Mouse (Mus musculus): ENCODE results near the gene Cdiptos. TPM values are rescaled to one million over a fixed set of nuclear protein-coding genes. Genes with fewer than 3 reads are reported as not detected.

The Cdiptos gene
- polyA plus RNA-seq (2012; rRNA removed): 1.1 and 2.0 TPM in 2 replicates

- H3K4me1 ChIP-seq (ENCODE audit: control insufficient read depth, insufficient read depth, low read length): peaks cover 6% of the 10 kb centered on the region; the same call in 1 of the 2 replicates
- H3K4me3 ChIP-seq (ENCODE audit: insufficient read depth, low read length): peak within 1 kb of the TSS; percentile 85
- peak; percentile 92 for TF ChIP-seq CTCF (IDR thresholded peaks at IDR 0.05; ENCODE audit: extremely low read depth, insufficient read depth, low read length)
- TF ChIP-seq POLR2A (IDR thresholded peaks at IDR 0.05; ENCODE audit: extremely low read depth, insufficient read depth, low read length): 0 out of 2 replicates have a peak, but pooled peaks have one; percentile 18
- H3K27ac ChIP-seq (ENCODE audit: insufficient read depth, low read length): peak within 1 kb of the TSS; percentile 96
These were observed at the start of gene Cdiptos for GRCm38 (mm10) chr7:126975950-126976866. Gene Cdiptos (minus strand): TSS chr7:126976098.

- TF ChIP-seq CTCF (IDR thresholded peaks at IDR 0.05; ENCODE audit: extremely low read depth, insufficient read depth, low read length) (peak; percentile 30; the same call in 1 of the 2 replicates), POLR2A (IDR thresholded peaks at IDR 0.05; ENCODE audit: extremely low read depth, insufficient read depth, low read length) (peak; percentile 62)
- Histone ChIP-seq H3K4me1 (ENCODE audit: control insufficient read depth, insufficient read depth, low read length) (peaks cover 11% of the 10 kb centered on the region), H3K27ac (ENCODE audit: insufficient read depth, low read length) (peak overlapping the region; percentile 99), H3K4me3 (ENCODE audit: insufficient read depth, low read length) (peak overlapping the region; percentile 43)
These were observed 49.1 kb upstream of the Cdiptos start for GRCm38 (mm10) chr7:127024755-127025555.

- peak overlapping the region; percentile 14; the same call in 1 of the 2 replicates for H3K27ac ChIP-seq (ENCODE audit: insufficient read depth, low read length)
- peak overlapping the region; percentile 43 for H3K4me3 ChIP-seq (ENCODE audit: insufficient read depth, low read length)
- peaks cover 11% of the 10 kb centered on the region for H3K4me1 ChIP-seq (ENCODE audit: control insufficient read depth, insufficient read depth, low read length)
- no peak for TF ChIP-seq CTCF (IDR thresholded peaks at IDR 0.05; ENCODE audit: extremely low read depth, insufficient read depth, low read length)
- TF ChIP-seq POLR2A (IDR thresholded peaks at IDR 0.05; ENCODE audit: extremely low read depth, insufficient read depth, low read length): no peak
These were observed 48.2 kb upstream of the Cdiptos start for GRCm38 (mm10) chr7:127023896-127024690.

DNA sequence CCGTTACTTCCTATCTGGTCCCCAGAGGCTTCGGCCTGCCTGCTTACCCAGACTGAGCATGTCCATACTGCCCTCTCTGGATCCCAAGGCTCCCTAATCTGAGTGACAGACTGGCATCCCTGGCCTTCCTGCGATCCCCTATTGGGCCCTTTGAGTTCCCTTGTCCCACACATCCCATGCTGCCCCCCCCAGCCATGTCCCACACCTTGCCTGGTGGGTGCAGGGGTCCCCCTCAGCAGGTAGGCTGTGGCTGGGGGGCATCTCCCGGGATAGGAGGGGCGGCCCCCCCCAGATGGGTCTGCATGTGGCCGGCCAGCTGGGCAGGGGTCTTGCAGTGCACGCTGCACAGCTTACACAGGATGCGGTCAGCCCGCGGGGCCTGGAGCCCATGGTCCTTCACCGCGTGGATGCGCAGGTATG lies 47.4 kb upstream of the Cdiptos start:
- no peak overlapping the region; the same call in 1 of the 2 replicates for H3K4me3 ChIP-seq (ENCODE audit: insufficient read depth, low read length)
- H3K4me1 ChIP-seq (ENCODE audit: control insufficient read depth, insufficient read depth, low read length): peaks cover 11% of the 10 kb centered on the region
- TF ChIP-seq POLR2A (IDR thresholded peaks at IDR 0.05; ENCODE audit: extremely low read depth, insufficient read depth, low read length) (no peak), CTCF (IDR thresholded peaks at IDR 0.05; ENCODE audit: extremely low read depth, insufficient read depth, low read length) (no peak)
- H3K27ac ChIP-seq (ENCODE audit: insufficient read depth, low read length): no peak overlapping the region

GRCm38 (mm10) chr7:127022528-127023271 lies 46.8 kb upstream of the Cdiptos start:
- peaks cover 11% of the 10 kb centered on the region for H3K4me1 ChIP-seq (ENCODE audit: control insufficient read depth, insufficient read depth, low read length)
- H3K27ac ChIP-seq (ENCODE audit: insufficient read depth, low read length): no peak overlapping the region
- no peak overlapping the region for H3K4me3 ChIP-seq (ENCODE audit: insufficient read depth, low read length)
- TF ChIP-seq POLR2A (IDR thresholded peaks at IDR 0.05; ENCODE audit: extremely low read depth, insufficient read depth, low read length): no peak
- no peak for TF ChIP-seq CTCF (IDR thresholded peaks at IDR 0.05; ENCODE audit: extremely low read depth, insufficient read depth, low read length)

DNA sequence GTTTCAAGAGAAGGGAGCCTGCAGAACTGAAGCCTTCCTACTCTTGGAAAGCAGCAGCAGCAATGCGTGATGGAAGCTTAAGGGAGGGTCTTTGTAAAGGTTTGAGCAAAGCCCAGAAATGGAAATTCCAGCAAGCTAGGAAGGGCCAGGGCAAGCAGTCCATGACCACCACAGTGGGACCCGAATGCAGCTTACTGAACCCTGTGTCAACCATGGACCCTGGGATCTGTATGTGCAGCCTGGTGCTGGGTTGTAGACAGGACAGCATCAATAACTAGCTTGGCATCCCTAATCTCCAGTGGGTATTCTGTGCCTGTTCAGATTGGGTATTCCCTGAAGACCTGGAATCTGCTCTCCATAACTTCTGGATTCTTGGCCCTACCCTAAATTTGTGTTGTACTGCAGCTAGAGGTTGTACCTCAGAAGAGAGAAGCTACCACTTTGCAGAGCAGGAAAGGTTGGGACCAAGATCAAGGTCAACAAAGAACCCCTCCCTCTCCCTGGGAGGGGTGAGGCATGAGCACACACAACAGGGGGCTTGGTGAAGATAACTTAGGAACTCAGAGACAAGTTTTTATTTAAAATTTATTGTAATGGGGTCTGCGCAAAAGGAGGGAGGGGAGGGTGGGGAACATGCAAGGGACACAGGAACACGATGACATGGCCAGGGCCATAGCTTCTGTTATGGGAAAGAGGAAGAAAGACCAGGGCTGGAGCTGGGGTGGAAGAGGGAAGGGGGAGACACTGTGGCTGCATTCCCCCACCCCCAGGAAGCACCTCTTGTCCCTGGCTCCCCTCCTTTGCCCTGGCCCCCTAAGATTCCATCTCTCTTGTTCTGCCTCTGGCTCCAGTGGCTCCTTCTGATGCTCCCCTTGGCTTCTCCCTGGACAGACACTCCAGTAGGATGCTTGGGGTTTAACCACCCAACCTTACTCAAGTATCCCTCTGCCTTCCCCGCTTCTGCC lies 45.9 kb upstream of the Cdiptos start:
- TF ChIP-seq POLR2A (IDR thresholded peaks at IDR 0.05; ENCODE audit: extremely low read depth, insufficient read depth, low read length) (peak; percentile 35; the same call in 1 of the 2 replicates), CTCF (IDR thresholded peaks at IDR 0.05; ENCODE audit: extremely low read depth, insufficient read depth, low read length) (no peak)
- peak overlapping the region; percentile 37 for H3K27ac ChIP-seq (ENCODE audit: insufficient read depth, low read length)
- peak overlapping the region; percentile 85 for H3K4me3 ChIP-seq (ENCODE audit: insufficient read depth, low read length)
- peaks cover 11% of the 10 kb centered on the region for H3K4me1 ChIP-seq (ENCODE audit: control insufficient read depth, insufficient read depth, low read length)

GRCm38 (mm10) chr7:127020901-127021562 lies 45.1 kb upstream of the Cdiptos start, which contains the start of the genes Gm42742 and Prrt2:
Gene Gm42742 (minus strand): TSS chr7:127021097.
Gene Prrt2 (minus strand): TSS chr7:127021211.
- peak; percentile 75; the same call in 1 of the 2 replicates for TF ChIP-seq POLR2A (IDR thresholded peaks at IDR 0.05; ENCODE audit: extremely low read depth, insufficient read depth, low read length)
- TF ChIP-seq CTCF (IDR thresholded peaks at IDR 0.05; ENCODE audit: extremely low read depth, insufficient read depth, low read length): no peak
- H3K27ac ChIP-seq (ENCODE audit: insufficient read depth, low read length): peak within 1 kb of the TSS; percentile 76
- H3K4me1 ChIP-seq (ENCODE audit: control insufficient read depth, insufficient read depth, low read length): peaks cover 11% of the 10 kb centered on the region
- H3K4me3 ChIP-seq (ENCODE audit: insufficient read depth, low read length): peak within 1 kb of the TSS; percentile 85

All from cortical plate, adult 2 months (tissue).